Mouse (Mus musculus): ENCODE results near the gene Cyb5r4. TPM values are rescaled to one million over a fixed set of nuclear protein-coding genes. Genes with fewer than 3 reads are reported as not detected.

Cyb5r4 gene
- polyA plus RNA-seq, 1 experiment from 2014 or later, result 50.2 TPM

- Histone ChIP-seq H3K4me2 (no peak overlapping the region), H3K9me3 (ENCODE audit: low read depth, low read length) (no peaks in the 10 kb centered on the region), H3K4me1 (ENCODE audit: insufficient read depth) (no peaks in the 10 kb centered on the region), H3K27ac (ENCODE audit: low read depth) (no peak overlapping the region), H3K9ac (no peak overlapping the region), H3K27me3 (ENCODE audit: insufficient read depth, low read length) (no peaks in the 10 kb centered on the region), H3K36me3 (ENCODE audit: insufficient read depth) (no peaks in the 10 kb centered on the region), H3K4me3 (ENCODE audit: low read depth, low read length) (no peak overlapping the region)
- WGBS, result 59% methylated on average over 6 of the region's 6 CpGs
- ATAC-seq (ENCODE audit: insufficient read depth) (no peak), DNase-seq (no peak)
- TF ChIP-seq CTCF (IDR thresholded peaks at IDR 0.05; ENCODE audit: low read depth), result no peak
Measured at GRCm38 (mm10) chr9:87025764-87026163, 4.0 kb downstream of the Cyb5r4 start.

- Histone ChIP-seq H3K9me3 (ENCODE audit: low read depth, low read length) (no peaks in the 10 kb centered on the region), H3K4me2 (no peak overlapping the region), H3K9ac (no peak overlapping the region), H3K4me3 (ENCODE audit: low read depth, low read length) (no peak overlapping the region), H3K36me3 (ENCODE audit: insufficient read depth) (no peaks in the 10 kb centered on the region), H3K27ac (ENCODE audit: low read depth) (no peak overlapping the region), H3K27me3 (ENCODE audit: insufficient read depth, low read length) (no peaks in the 10 kb centered on the region), H3K4me1 (ENCODE audit: insufficient read depth) (no peaks in the 10 kb centered on the region)
- ATAC-seq (ENCODE audit: insufficient read depth) (peak; percentile 65; the same call in 1 of the 2 replicates), DNase-seq (peak; percentile 92)
- TF ChIP-seq CTCF (IDR thresholded peaks at IDR 0.05; ENCODE audit: low read depth), result peak; percentile 85
- WGBS, result 42% methylated on average over 8 of the region's 8 CpGs
Measured at GRCm38 (mm10) chr9:87027423-87028084, 5.7 kb downstream of the Cyb5r4 start.

- Histone ChIP-seq H3K4me3 (ENCODE audit: low read depth, low read length) (no peak overlapping the region), H3K27me3 (ENCODE audit: insufficient read depth, low read length) (no peaks in the 10 kb centered on the region), H3K9ac (no peak overlapping the region), H3K27ac (ENCODE audit: low read depth) (no peak overlapping the region), H3K4me2 (no peak overlapping the region), H3K36me3 (ENCODE audit: insufficient read depth) (no peaks in the 10 kb centered on the region), H3K9me3 (ENCODE audit: low read depth, low read length) (no peaks in the 10 kb centered on the region), H3K4me1 (ENCODE audit: insufficient read depth) (no peaks in the 10 kb centered on the region)
- DNase-seq (no peak), ATAC-seq (ENCODE audit: insufficient read depth) (no peak)
- 83% methylated on average over 4 of the region's 4 CpGs for WGBS
- no peak for TF ChIP-seq CTCF (IDR thresholded peaks at IDR 0.05; ENCODE audit: low read depth)
Measured at GRCm38 (mm10) chr9:87032196-87032595, 10.4 kb downstream of the Cyb5r4 start.

GRCm38 (mm10) chr9:87034831-87035580 lies 13.2 kb downstream of the Cyb5r4 start:
- ATAC-seq (ENCODE audit: insufficient read depth) (no peak), DNase-seq (no peak)
- H3K27me3 ChIP-seq (ENCODE audit: insufficient read depth, low read length), result no peaks in the 10 kb centered on the region
- H3K36me3 ChIP-seq (ENCODE audit: insufficient read depth), result no peaks in the 10 kb centered on the region
- H3K9me3 ChIP-seq (ENCODE audit: low read depth, low read length), result no peaks in the 10 kb centered on the region
- no peak for TF ChIP-seq CTCF (IDR thresholded peaks at IDR 0.05; ENCODE audit: low read depth)
- no peak overlapping the region for H3K4me2 ChIP-seq
- no peak overlapping the region for H3K4me3 ChIP-seq (ENCODE audit: low read depth, low read length)
- 44% methylated on average over 2 of the region's 2 CpGs for WGBS
- no peak overlapping the region for H3K27ac ChIP-seq (ENCODE audit: low read depth)
- no peaks in the 10 kb centered on the region for H3K4me1 ChIP-seq (ENCODE audit: insufficient read depth)
- no peak overlapping the region for H3K9ac ChIP-seq

GRCm38 (mm10) chr9:87049425-87049824 lies 27.6 kb downstream of the Cyb5r4 start:
- peak; percentile 36 for DNase-seq
- H3K4me1 ChIP-seq (ENCODE audit: insufficient read depth), result no peaks in the 10 kb centered on the region
- H3K9ac ChIP-seq, result no peak overlapping the region
- H3K27me3 ChIP-seq (ENCODE audit: insufficient read depth, low read length), result no peaks in the 10 kb centered on the region
- no peak for ATAC-seq (ENCODE audit: insufficient read depth)
- no peak overlapping the region for H3K4me2 ChIP-seq
- no peaks in the 10 kb centered on the region for H3K36me3 ChIP-seq (ENCODE audit: insufficient read depth)
- H3K9me3 ChIP-seq (ENCODE audit: low read depth, low read length), result no peaks in the 10 kb centered on the region
- no peak overlapping the region for H3K27ac ChIP-seq (ENCODE audit: low read depth)
- no peak overlapping the region for H3K4me3 ChIP-seq (ENCODE audit: low read depth, low read length)
- 66% methylated on average over 4 of the region's 4 CpGs for WGBS
- TF ChIP-seq CTCF (IDR thresholded peaks at IDR 0.05; ENCODE audit: low read depth), result no peak

- ATAC-seq (ENCODE audit: insufficient read depth) (no peak), DNase-seq (no peak)
- H3K27ac ChIP-seq (ENCODE audit: low read depth), result no peak overlapping the region
- peaks cover 16% of the 10 kb centered on the region for H3K36me3 ChIP-seq (ENCODE audit: insufficient read depth)
- no peak overlapping the region for H3K9ac ChIP-seq
- no peaks in the 10 kb centered on the region for H3K4me1 ChIP-seq (ENCODE audit: insufficient read depth)
- TF ChIP-seq CTCF (IDR thresholded peaks at IDR 0.05; ENCODE audit: low read depth), result no peak
- no peak overlapping the region for H3K4me2 ChIP-seq
- H3K9me3 ChIP-seq (ENCODE audit: low read depth, low read length), result no peaks in the 10 kb centered on the region
- no peak overlapping the region for H3K4me3 ChIP-seq (ENCODE audit: low read depth, low read length)
- 87% methylated on average over 11 of the region's 11 CpGs for WGBS
- H3K27me3 ChIP-seq (ENCODE audit: insufficient read depth, low read length), result no peaks in the 10 kb centered on the region
Measured at GRCm38 (mm10) chr9:87055547-87056235, 33.9 kb downstream of the Cyb5r4 start.

- WGBS, result 81% methylated on average over 5 of the region's 5 CpGs
- Histone ChIP-seq H3K27ac (ENCODE audit: low read depth) (no peak overlapping the region), H3K4me1 (ENCODE audit: insufficient read depth) (no peaks in the 10 kb centered on the region), H3K4me3 (ENCODE audit: low read depth, low read length) (no peak overlapping the region), H3K9ac (no peak overlapping the region), H3K27me3 (ENCODE audit: insufficient read depth, low read length) (no peaks in the 10 kb centered on the region), H3K36me3 (ENCODE audit: insufficient read depth) (peaks cover 16% of the 10 kb centered on the region), H3K4me2 (no peak overlapping the region), H3K9me3 (ENCODE audit: low read depth, low read length) (no peaks in the 10 kb centered on the region)
- ATAC-seq (ENCODE audit: insufficient read depth) (no peak), DNase-seq (peak; percentile 11)
- no peak for TF ChIP-seq CTCF (IDR thresholded peaks at IDR 0.05; ENCODE audit: low read depth)
Measured at GRCm38 (mm10) chr9:87062337-87062736, 40.5 kb downstream of the Cyb5r4 start.
